Mouse (Mus musculus): ENCODE measurements around the gene Psmd13. TPM values are rescaled to one million over a fixed set of nuclear protein-coding genes. Genes with fewer than 3 reads are reported as not detected.

The Psmd13 gene
- total and polyA plus RNA-seq, 3 experiments, result 165 to 215 TPM; not detected in 1

DNA sequence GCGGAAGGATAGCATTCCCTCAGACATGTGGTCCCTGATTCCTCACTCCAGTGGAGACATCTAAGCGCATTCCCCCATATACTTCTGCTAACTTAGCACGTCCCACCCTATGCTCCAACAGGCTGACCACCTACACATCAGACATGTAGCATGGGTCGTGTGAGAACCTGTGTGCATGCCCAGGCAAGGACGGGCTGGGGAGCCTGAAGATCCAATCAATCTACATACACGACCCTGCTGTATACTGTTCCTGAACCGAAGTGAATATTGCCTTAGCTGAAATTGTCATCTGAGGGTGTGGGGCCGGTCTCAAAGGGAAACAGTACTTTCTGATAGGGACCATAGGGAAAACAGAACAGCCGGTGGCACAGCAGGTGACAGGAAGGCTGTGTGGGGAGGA is 26.6 kb upstream of the Psmd13 start (continued):
- TF ChIP-seq MYB (IDR thresholded peaks at IDR 0.05; ENCODE audit: low read depth, low read length) (no peak), EP300 (IDR thresholded peaks at IDR 0.05; ENCODE audit: low read depth in 1 of 2, low read length in 2 of 2) (no peak), CHD2 (IDR thresholded peaks at IDR 0.05; ENCODE audit: low read length) (no peak)

DNA sequence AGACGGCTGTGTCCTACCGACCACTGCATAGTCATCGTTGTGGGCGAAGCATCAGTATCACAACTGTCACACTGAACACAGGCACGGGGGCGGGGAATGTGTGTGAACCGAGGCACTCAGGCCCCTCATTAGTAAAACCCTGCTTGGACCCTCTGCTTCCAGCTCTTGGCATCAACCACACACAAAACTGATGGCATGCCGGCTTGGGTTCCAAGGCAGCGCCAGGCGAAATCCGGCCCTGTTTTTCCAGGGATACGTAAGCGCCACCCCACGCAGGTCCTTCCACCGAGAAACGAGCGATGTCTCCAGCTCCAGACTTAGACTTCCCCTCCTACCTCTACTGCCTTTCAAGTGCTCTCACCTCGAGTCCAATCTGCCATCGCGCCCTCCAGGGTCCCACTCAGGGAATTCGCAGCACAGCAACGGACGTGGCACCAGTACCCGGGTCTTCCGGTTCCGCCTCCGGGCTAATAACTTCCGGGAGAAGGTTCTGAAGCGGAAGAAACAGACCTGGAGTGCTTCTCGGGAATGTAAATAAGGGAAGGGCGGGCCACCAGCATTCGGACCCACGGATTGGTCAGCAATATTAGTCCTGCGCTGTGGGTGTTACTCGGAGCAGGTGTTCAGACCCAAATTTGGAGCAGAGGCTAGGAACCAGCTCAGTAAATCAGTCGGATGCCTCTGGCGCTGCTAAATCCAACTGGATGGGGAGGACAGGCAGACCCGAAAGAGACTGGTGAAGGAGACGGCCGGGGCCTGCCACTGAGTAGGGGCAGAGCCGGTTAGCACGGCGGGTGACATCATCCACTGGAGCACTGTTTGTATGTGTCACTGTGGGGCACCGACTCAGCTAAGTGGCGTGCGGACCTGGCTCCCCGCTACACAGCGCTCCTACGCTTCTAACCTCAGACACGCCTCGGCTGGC is 25.6 kb upstream of the Psmd13 start, which contains the start of gene Gm45785:
Gm45785 (minus strand) TSS at position 472 of the 925 bp plus-strand sequence.
- peak; percentile 95 for DNase-seq (ENCODE audit: low read depth, low spot score)
- Histone ChIP-seq H3K36me3 (ENCODE audit: control insufficient read depth in 1 of 2, insufficient read depth in 2 of 2, low read length in 2 of 2) (peaks cover 0 to 8% of the 10 kb centered on the region in 2 experiments; a peak in 2 of 4 replicates), H3K27me3 (ENCODE audit: control insufficient read depth in 1 of 2, insufficient read depth in 2 of 2, low read length in 2 of 2) (no peaks in the 10 kb centered on the region), H3K27ac (ENCODE audit: control insufficient read depth, low read depth, low read length) (peak within 1 kb of the TSS; percentile 89), H3K9ac (ENCODE audit: control insufficient read depth, low read depth, low read length, poor library complexity, severe bottlenecking) (peak within 1 kb of the TSS; percentile 80), H3K4me3 (ENCODE audit: control insufficient read depth in 1 of 2, insufficient read depth in 1 of 2, low read depth in 2 of 2, low read length in 2 of 2) (peak within 1 kb of the TSS; percentile 84 to 91), H3K4me1 (ENCODE audit: control insufficient read depth in 1 of 2, insufficient read depth in 2 of 2, low read length in 2 of 2) (peaks cover 3 to 19% of the 10 kb centered on the region in 2 experiments; a peak in 3 of 4 replicates), H3K79me2 (ENCODE audit: control insufficient read depth, insufficient read depth, low read length, poor library complexity) (peaks cover 37% of the 10 kb centered on the region), H3K9me3 (replicated peaks; ENCODE audit: insufficient read depth, low read length) (no peaks in the 10 kb centered on the region)
- TF ChIP-seq ELF1 (IDR thresholded peaks at IDR 0.05; ENCODE audit: low read depth, low read length), result peak; percentile 99
- TF ChIP-seq RCOR1 (IDR thresholded peaks at IDR 0.05; ENCODE audit: low read depth, low read length), result no peak; the same call in 1 of the 2 replicates
- no peak; a peak in 1 of 4 replicates for TF ChIP-seq EP300 (IDR thresholded peaks at IDR 0.05; ENCODE audit: low read depth in 1 of 2, low read length in 2 of 2)
- TF ChIP-seq POLR2A (IDR thresholded peaks at IDR 0.05; ENCODE audit: control insufficient read depth in 1 of 2, insufficient read depth in 1 of 2, low read depth in 1 of 2, low read length in 2 of 2, poor library complexity in 1 of 2), result peak; percentile 53 to 86; a peak in 3 of 4 replicates
- TF ChIP-seq USF2 (IDR thresholded peaks at IDR 0.05; ENCODE audit: borderline replicate concordance in 1 of 2, insufficient read depth in 1 of 2, low read depth in 1 of 2, low read length in 2 of 2), result no peak
- TF ChIP-seq KAT2A (conservative IDR thresholded peaks at IDR 0.05; ENCODE audit: low read depth, low read length), result peak; percentile 72; the same call in 1 of the 2 replicates
- no peak for TF ChIP-seq ZKSCAN1 (IDR thresholded peaks at IDR 0.05; ENCODE audit: low read depth, low read length)
- TF ChIP-seq RAD21 (IDR thresholded peaks at IDR 0.05; ENCODE audit: low read depth, low read length), result no peak
- no peak for TF ChIP-seq JUND (IDR thresholded peaks at IDR 0.05; ENCODE audit: low read depth, low read length)
- no peak for TF ChIP-seq BHLHE40 (IDR thresholded peaks at IDR 0.05; ENCODE audit: borderline replicate concordance, low read depth, low read length)
- no peak; the same call in 1 of the 2 replicates for TF ChIP-seq MAFK (IDR thresholded peaks at IDR 0.05; ENCODE audit: borderline replicate concordance, low read depth, low read length)
- TF ChIP-seq NELFE (IDR thresholded peaks at IDR 0.05; ENCODE audit: low read depth, low read length), result peak; percentile 70
- peak; percentile 64 for TF ChIP-seq ZMIZ1 (IDR thresholded peaks at IDR 0.05; ENCODE audit: low read depth, low read length)
- TF ChIP-seq SIN3A (IDR thresholded peaks at IDR 0.05; ENCODE audit: low read length), result peak; percentile 99
- TF ChIP-seq MXI1 (IDR thresholded peaks at IDR 0.05; ENCODE audit: low read depth, low read length), result peak; percentile 87
- TF ChIP-seq GATA1 (IDR thresholded peaks at IDR 0.05; ENCODE audit: low read depth, low read length), result no peak
- TF ChIP-seq E2F4 (IDR thresholded peaks at IDR 0.05; ENCODE audit: borderline replicate concordance, low read depth, low read length), result no peak
- peak; percentile 49; the same call in 1 of the 2 replicates for TF ChIP-seq ETS1 (IDR thresholded peaks at IDR 0.05; ENCODE audit: low read depth, low read length)
- TF ChIP-seq CHD2 (IDR thresholded peaks at IDR 0.05; ENCODE audit: low read length), result no peak
- TF ChIP-seq TBP (IDR thresholded peaks at IDR 0.05; ENCODE audit: low read depth, low read length), result peak; percentile 68; the same call in 1 of the 2 replicates
- TF ChIP-seq MAZ (IDR thresholded peaks at IDR 0.05; ENCODE audit: low read depth, low read length), result no peak
- TF ChIP-seq CHD1 (IDR thresholded peaks at IDR 0.05; ENCODE audit: low read depth, low read length), result no peak
- TF ChIP-seq MYB (IDR thresholded peaks at IDR 0.05; ENCODE audit: low read depth, low read length), result peak; percentile 16; the same call in 1 of the 2 replicates
- peak; percentile 14; the same call in 1 of the 2 replicates for TF ChIP-seq TCF12 (IDR thresholded peaks at IDR 0.05; ENCODE audit: low read depth, low read length)
- TF ChIP-seq HCFC1 (IDR thresholded peaks at IDR 0.05; ENCODE audit: low read depth, low read length), result peak; percentile 94
- TF ChIP-seq SMC3 (IDR thresholded peaks at IDR 0.05; ENCODE audit: low read depth, low read length), result no peak
- TF ChIP-seq USF1 (IDR thresholded peaks at IDR 0.05; ENCODE audit: low read depth, low read length), result no peak
- no peak for TF ChIP-seq ZC3H11A (IDR thresholded peaks at IDR 0.05; ENCODE audit: low read depth, low read length)
- TF ChIP-seq GABPA (IDR thresholded peaks at IDR 0.05; ENCODE audit: low read depth, low read length), result no peak
- TF ChIP-seq MEF2A (IDR thresholded peaks at IDR 0.05; ENCODE audit: extremely low read depth, insufficient replicate concordance, low read depth, low read length, poor library complexity, severe bottlenecking), result no peak
- TF ChIP-seq NRF1 (IDR thresholded peaks at IDR 0.05; ENCODE audit: insufficient read depth, low read depth, low read length, poor library complexity, severe bottlenecking), result no peak
